Mouse (Mus musculus): Measurements from ENCODE around the gene Phospho2.

The Phospho2 gene

DNA sequence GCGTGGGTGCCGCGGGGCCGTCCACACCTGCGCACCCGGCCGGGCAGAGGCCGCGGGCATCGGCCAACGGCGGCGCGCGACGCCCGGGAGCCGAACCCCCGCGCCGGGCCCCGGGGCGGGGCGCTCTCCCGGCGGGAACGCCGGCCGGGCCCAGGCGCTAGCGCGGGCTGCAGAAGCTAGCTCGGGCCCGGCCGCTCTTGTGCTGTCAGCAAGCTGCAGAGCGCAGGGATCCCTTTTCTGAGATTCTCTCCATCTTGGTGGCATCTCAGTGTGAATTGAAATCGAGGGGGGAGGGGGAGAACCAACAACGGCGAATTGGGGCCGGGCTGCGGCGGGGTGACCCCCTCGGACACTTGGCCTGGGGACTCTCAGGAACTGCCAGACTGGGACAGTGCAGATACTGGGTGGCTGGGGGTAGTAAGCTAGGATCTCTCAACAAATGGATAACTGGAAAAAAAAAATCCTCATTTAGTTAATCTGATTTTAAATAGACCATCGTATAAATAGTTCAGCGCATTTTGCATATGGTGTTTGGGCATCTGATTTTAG, 33.8 kb downstream of the Phospho2 start:
- DNase-seq (ENCODE audit: low spot score in 2 of 2), result peak; percentile 45 to 77

- no peak for DNase-seq (ENCODE audit: low spot score in 2 of 2)
These were observed 36.5 kb downstream of the Phospho2 start for GRCm38 (mm10) chr2:69825898-69826297.

GRCm38 (mm10) chr2:69826380-69826779, 37.0 kb downstream of the Phospho2 start:
- DNase-seq (ENCODE audit: low spot score in 2 of 2), result no peak

GRCm38 (mm10) chr2:69828031-69828430, 38.6 kb downstream of the Phospho2 start:
- no peak for DNase-seq (ENCODE audit: low spot score in 2 of 2)

DNA sequence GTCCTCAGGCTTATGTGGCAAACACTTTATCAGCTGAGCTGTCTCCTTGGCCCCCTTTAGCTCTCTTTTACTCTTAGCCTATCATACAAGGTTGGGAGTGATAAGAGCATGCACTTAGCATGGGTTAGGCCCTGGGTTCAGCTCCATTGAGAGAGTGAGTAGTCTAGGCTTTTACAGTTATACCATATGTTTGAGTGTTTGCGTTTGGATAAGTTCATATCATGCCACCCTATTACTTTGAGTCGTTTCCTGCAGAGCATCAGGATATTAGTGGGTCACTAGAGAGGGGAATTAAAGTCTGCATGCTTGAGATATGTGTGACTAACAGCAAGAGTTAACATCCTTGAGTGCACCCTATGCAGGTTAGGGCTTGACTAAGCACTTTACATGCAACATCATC, 40.3 kb downstream of the Phospho2 start:
- DNase-seq (ENCODE audit: low spot score in 2 of 2), result no peak

GRCm38 (mm10) chr2:69830116-69830515, 40.7 kb downstream of the Phospho2 start:
- no peak for DNase-seq (ENCODE audit: low spot score in 2 of 2)

DNA sequence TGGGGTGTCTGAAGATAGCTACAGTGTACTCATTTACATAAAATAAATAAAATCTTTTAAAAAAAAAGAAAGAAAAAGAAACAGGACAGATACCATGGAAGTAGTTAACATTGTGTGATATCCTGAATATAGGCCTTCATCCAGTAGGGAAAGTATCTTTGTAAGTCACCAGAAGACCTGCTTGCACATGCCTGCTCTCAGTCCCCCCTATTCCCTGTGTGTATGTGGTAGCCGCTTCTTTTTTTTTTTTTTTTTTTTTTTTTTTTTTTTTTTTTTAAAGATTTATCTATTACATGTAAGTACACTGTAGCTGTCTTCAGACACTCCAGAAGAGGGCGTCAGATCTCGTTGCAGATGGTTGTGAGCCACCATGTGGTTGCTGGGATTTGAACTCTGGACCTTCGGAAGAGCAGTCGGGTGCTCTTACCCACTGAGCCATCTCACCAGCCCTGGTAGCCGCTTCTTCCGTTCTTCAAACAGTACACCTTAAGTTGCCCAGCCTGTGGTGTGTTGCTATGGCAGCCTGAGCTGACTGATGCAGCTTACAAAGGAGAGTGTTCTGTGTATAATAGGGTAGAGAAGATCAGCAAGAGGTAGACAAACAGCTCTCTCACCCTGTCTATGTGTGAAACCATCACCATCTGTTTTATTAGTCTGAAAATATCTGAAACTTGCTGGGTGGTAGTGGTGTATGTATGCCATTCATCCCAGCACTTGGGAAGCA, 48.0 kb downstream of the Phospho2 start:
- no peak for DNase-seq (ENCODE audit: low spot score in 2 of 2)

DNA sequence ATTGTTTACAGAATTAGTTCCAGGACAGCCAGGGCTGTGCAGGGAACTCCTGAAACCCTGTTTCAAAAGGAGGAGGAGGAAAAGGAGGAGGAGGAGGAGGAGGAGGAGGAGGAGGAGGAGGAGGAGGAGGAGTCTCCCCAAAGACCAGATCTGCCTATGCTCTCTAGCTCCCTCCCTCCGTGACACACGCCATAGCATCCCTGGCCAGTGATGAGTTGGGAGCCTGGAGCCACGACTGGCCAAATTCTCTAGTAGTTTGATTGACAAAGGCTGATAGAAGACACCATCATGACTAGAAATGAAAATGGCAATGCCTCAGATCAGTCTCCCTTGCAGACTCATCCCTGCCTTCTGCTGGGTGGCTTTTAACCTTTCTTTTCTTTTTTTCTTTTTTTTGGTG, 48.6 kb downstream of the Phospho2 start:
- DNase-seq (ENCODE audit: low spot score in 2 of 2), result no peak

DNA sequence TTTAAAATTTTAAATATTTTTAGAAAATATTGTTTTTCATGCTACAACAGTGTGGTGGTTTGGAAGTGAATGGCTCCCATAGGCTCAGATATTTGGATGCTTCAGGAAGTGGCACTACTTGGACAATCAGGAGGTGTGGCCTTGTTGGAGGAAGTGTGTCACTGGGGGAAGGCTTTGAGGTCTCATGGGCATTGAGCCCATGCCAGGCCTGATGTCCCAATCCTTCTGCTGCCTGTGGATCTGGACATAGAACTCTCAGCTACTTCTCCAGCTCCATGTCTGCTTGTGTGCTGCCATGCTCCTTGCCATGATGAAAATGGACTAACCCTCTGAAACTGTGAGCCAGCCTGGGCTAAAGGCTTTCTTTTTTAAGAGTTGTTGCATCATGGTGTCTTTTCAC, 49.3 kb downstream of the Phospho2 start:
- no peak for DNase-seq (ENCODE audit: low spot score in 2 of 2)

DNA sequence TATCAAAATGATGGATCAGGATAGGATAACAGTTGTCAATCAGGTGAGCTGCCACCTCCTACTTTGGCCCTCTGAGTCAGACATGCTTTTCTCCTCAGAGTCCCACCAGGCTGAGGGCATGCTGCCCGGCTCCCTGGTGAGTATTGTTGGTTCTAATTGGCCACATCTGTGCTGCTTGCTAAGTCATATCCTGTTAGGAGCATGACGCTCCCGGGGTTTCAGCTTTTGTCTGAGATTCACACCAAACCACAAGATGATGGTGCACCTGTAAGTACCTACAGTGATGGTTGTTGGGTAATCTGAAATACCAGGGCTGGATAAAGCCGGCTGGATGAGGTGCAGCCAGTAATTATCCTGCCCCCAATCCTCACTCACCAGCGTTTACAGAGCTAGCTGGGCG, 50.8 kb downstream of the Phospho2 start:
- DNase-seq (ENCODE audit: low spot score in 2 of 2), result no peak

DNA sequence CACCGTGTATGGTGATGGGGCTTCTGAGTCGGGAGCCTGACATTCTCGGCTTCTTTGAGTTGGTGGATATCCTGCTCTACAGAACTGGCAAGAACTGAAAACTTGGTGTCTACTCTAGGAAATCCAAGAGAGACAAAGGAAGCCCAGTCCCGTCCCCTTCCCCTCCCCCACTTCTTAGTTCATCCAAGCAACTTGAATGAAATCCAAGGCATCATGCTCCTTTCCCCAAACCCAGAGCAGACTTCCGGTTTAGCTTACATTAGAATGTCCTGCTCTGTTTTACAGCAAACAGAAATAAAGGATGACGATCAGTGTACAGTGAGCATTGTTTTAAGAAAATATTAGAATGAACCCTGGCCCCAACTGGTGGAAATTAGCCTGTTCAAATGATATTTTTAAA, 59.8 kb downstream of the Phospho2 start:
- DNase-seq (ENCODE audit: low spot score in 2 of 2), result no peak
